Mouse (Mus musculus) brown adipose tissue, adult 24 weeks (tissue): ENCODE measurements around the gene Abhd10. TPM values are rescaled to one million over a fixed set of nuclear protein-coding genes. Genes with fewer than 3 reads are reported as not detected.

Experiments
- H3K27ac ChIP-seq: fragments of 200-500 bp; replicated peaks from 2 replicates; pipeline ENCODE4 v1.5.1; 2012; ENCODE audit warnings: low read depth, mild to moderate bottlenecking, low read length
- H3K4me1 ChIP-seq: fragments of 200-500 bp; 2 replicates; pipeline ENCODE4 v1.6.1; 2012; ENCODE audit warnings: low read length, mixed read lengths; ENCODE audit not compliant: control insufficient read depth, insufficient read depth, insufficient read length
- H3K4me3 ChIP-seq: fragments of 200-500 bp; 2 replicates; pipeline ENCODE4 v1.5.1; 2012; ENCODE audit warnings: low read depth, mild to moderate bottlenecking, low read length, moderate library complexity; ENCODE audit not compliant: insufficient read depth
- polyA plus RNA-seq: library from polyadenylated mRNA; stranded (reverse); fragments of >200 nt; gene quantifications from 2 replicates; pipeline ENCODE4 v1.2.4, GENCODE M21; 2012; ENCODE audit not compliant: missing spikeins, insufficient read depth, insufficient read length

Gene Abhd10
- polyA plus RNA-seq, 1 experiment: 18.2 TPM

DNA sequence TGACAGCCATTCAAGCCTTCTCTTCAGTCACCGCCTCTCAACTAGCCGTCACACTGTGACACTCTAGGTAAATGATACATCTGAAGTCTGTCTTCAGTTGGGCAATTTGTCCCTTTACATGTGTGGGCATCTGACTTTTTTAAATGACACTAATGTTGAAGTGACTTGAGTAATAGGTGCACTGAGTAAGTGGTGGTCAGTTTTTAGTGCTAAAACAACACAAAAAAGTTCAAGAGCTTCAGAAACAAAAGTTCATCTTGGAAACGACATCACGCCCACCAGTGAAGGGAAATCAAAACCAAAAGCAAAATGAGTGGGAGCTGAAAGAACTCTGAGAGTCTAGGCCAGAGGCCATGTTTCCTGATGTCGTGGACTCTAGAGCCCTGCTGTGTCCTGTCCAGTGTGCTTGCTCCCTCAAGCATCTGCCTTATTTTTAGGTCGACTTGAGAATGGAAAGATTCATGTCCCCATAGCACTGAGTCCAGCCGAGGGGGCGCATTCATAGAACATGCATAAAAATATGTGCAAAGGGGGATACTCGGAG, 16.0 kb upstream of the Abhd10 start:
- H3K27ac ChIP-seq: peak overlapping the region; percentile 83
- H3K4me1 ChIP-seq: peaks cover 2% of the 10 kb centered on the region; the same call in 1 of the 2 replicates
- no peak overlapping the region for H3K4me3 ChIP-seq

DNA sequence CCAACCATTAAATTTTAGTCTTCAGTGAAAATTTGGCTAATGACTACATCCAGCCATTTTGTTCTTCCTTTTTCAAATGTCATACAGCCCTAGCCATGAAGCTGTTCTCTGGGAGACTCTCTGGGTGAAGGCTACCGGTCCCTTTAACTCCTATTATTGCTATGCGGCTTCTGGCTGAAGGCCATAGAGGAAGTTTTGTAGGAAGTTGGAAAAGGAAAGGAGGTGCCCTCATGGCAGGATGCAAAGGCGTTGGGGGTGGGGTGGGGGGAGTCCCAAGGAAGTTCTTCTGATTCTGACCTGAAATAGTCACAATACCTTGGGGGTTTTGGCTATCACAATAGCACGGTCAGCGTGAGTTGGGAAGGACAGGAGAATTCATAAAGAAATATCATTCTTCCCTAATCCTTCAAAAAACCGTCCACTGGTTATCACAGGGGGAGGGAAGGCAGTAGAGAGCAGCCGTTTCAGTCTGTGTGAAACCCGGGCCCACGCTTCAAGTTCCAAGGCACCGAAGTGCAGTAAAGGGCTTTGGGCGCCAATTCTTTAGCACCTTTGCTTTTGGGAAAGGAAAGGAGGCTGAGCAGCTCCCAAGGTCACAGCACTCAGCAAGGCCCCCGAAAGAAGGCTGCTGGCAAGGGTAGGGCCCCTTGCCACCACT, 14.8 kb upstream of the Abhd10 start:
- H3K4me1 ChIP-seq: peaks cover 2% of the 10 kb centered on the region; the same call in 1 of the 2 replicates
- no peak overlapping the region for H3K4me3 ChIP-seq
- H3K27ac ChIP-seq: peak overlapping the region; percentile 83

DNA sequence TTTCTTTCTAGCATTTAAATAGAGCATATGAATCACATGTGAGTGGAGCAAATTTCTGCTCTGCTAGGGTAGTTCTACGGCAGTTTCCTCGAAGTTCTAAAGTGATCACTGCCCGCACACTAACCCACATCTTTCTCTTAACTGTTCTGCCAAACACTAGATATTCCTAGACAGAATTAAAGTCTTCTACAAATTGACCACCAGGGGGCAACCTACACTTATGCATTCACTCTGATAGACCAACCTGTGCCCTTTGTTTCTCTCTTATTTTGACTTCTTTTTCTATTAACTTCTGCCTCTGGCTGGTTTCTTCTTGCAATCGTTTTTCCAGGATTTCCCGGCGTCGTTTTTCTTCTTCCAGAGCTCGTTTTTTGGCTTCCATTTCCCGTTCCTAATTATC, 14.1 kb upstream of the Abhd10 start:
- peaks cover 2% of the 10 kb centered on the region; the same call in 1 of the 2 replicates for H3K4me1 ChIP-seq
- no peak overlapping the region for H3K4me3 ChIP-seq
- peak overlapping the region; percentile 69 for H3K27ac ChIP-seq

DNA sequence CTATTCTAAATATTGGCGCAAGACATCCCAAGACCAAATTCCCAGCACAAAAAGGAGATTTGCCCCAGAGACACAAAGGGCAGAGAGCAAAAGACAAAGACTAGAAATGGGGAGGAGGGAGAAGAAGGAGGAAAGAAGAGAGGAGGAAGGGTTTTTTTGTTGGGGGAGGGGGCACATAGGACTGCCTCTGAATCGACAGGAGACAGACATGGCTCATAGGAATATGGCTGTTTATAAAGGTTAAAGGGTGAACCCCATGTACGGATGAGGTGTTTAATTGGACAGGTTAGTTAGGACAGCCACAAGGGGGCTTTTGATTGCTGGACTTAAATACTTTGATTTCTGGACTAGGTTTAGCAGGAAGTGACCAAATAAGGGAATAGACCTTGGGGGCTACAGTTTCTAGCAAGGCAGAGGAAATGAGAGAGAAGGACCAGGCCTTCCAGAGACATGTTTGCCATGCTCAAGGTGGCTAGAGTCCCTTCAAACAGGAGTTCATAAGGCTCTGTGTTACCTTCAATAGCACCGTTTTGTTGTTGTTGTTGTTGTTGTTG, 913 bp upstream of the Abhd10 start:
- H3K4me3 ChIP-seq: no peak overlapping the region
- H3K4me1 ChIP-seq: no peaks in the 10 kb centered on the region
- no peak overlapping the region for H3K27ac ChIP-seq

DNA sequence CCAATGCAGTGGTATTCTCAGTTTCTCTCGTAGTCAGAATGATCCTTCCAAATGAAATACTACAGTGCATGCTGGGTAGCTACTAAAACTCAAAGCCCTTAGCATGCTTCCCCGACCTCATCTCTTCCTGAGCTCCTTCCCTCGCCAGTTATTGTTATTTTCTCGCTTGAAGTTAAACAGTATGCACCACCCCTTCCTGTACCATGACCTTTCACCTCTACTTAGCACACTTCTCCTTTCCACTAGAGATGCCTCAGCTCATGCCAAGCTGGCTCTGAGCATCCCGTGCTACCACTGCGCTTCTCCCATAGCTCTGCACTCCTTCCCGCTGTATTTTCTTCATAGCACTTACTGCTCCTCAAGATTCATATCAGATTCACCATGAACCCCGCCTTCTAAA, 4.9 kb downstream of the Abhd10 start:
- Histone ChIP-seq H3K4me3 (no peak overlapping the region), H3K4me1 (peaks cover 6% of the 10 kb centered on the region), H3K27ac (no peak overlapping the region)

DNA sequence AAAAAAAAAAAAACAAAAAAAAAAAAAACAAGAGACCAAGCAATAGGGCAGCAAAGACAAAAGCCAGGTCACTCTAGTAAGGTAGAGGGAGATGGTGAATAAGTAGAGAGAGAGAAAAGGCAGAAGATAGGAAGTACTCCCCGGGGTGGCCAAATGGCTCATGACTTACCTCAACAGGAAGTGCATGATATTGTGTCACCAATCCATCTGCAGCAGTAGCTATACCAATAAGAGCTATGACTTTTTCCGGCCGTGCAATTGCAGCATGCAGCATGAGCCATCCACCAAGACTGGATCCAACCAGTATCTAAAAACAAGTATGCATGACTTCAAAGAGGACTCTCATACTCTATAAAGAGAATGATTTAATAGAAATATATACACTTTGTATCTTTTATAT, 6.0 kb downstream of the Abhd10 start:
- peaks cover 6% of the 10 kb centered on the region for H3K4me1 ChIP-seq
- no peak overlapping the region for H3K27ac ChIP-seq
- H3K4me3 ChIP-seq: no peak overlapping the region

DNA sequence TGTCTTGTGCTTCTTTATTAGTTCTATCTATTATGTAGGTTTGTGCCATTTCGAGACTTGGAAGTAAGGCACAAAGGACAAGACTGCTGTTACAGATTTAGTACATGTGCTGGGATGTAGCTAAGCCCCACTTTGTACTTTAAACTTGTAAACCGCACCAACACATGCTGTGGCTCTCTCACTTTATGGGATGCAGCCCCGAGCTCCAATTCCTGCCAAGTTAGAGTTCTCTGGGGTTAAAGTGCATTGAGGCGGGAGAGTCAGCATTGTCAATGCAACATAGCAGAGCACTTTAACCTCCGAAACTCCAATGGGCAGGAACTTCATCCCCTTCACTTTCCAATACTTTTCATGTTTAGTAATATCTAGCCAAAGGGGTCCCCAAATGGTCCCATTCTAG, 13.6 kb downstream of the Abhd10 start:
- Histone ChIP-seq H3K27ac (0 out of 2 replicates have a peak overlapping the region, but pooled peaks have one; percentile 21), H3K4me1 (no peaks in the 10 kb centered on the region)

DNA sequence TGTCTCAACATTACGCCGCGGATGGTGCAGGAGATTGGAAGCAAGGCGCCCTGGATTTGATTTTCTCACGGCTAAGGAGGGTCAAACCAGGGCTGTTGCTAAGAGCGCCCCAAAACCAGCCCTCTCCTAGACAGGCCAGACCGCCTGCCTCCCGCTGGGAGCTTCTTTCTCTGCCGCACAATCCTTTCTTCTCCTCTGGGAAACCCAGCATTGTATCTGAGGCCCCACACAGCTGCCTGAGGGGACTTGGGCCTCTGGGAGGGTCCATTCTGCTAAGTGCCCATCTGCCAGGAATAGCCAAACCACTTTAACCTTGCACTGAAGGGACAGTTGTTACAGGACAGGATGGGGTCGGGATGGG, 18.0 kb downstream of the Abhd10 start:
- Histone ChIP-seq H3K4me1 (no peaks in the 10 kb centered on the region), H3K4me3 (peak overlapping the region; percentile 37), H3K27ac (no peak overlapping the region)

More for the DNA sequence above, 13.6 kb downstream of the Abhd10 start:
- no peak overlapping the region for H3K4me3 ChIP-seq

DNA sequence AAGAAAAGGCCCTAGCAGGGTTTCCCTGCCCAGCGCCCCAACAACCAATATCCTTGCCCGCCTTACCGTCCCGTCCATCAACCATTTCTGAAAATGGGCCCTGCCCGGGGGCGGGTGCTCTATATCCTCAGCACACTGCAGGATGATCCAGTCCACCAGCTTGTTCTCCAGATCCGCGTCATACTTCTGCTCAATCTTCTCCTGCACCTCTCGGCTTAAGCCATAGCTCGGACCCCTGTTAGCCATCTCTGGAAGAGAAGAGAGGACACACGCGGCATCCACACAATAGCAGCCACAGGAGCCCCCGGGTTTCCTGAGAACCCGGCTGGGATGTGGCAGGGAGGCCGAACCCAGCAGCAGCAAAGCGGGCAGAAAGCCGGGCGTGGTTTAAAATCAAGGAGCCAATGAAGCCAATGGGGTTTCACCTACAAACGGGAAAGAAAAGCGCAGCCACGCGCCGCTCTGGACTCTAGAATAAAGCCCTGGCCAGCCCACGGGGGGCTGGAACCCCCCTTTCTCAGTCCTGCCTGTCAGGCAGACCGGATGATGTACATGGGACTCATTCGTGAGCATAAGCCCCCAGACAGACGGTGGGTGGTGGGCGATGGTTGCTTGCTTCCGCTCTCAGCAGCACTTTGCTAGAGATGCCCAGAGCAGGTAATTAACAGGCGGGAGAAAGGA, 18.6 kb downstream of the Abhd10 start, which contains the start of gene Tagln3:
TSS of gene Tagln3 (minus strand) at position 548 of the 681 bp plus-strand sequence.
- Histone ChIP-seq H3K27ac (no peak within 1 kb of the TSS), H3K4me1 (no peaks in the 10 kb centered on the region), H3K4me3 (peak within 1 kb of the TSS; percentile 37)

DNA sequence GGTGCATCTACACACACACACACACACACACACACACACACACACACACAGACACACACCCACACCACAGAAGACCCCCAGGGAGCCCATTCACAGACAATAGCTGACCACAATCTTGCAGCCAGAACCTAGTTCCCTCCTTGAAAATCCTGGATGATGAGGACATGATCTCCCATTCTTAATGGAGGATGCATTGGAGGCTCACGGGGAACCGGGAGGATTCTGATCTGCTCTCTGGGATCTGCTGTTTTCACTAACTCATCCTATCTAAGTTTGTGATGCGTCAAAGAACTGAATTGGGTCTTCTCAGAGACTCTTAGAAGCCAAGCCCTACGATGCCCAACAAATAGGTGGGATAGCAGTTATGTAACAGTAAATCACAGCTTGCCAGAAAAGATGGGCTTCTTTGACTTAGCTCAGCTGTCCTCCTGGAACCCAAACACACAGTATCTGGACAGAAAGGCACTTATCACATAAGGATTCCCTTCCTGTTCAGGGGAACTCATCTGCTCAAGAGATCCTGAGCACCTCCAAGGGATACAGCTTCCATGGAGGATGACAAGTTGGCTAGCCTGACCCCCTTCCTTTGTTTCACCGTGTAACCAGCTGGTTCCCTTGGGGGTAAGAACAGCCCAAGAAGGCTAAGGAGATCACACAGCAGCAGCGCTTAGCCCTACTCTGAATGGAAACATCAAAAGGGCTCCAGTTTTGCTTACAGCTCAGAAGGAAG, 19.4 kb downstream of the Abhd10 start:
- Histone ChIP-seq H3K27ac (no peak overlapping the region), H3K4me3 (no peak overlapping the region), H3K4me1 (no peaks in the 10 kb centered on the region)

DNA sequence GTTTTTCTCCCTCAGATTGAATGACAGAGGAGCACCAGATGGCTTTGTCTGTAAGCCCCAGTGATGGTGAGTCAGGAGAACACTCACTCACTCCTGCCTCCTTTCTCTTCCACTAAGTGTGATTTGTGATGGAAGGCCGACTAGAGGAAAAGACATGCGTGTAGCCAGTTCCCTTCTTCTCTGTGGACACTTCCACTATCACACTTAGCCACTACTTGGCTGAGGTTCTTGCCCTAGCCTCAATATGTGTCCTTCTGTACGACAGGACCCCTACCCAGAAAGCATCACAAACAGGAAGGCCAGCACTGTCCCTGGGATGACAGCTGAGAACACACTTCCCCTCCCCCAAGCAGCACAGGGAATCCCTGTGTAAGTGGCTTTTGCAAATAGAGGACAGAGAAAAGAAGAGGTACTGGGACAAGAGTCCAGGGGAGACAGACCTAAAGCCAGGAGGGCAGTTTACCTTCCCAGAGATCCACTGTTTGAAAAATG, 20.2 kb downstream of the Abhd10 start:
- no peak overlapping the region for H3K27ac ChIP-seq
- H3K4me1 ChIP-seq: no peaks in the 10 kb centered on the region
- no peak overlapping the region for H3K4me3 ChIP-seq

DNA sequence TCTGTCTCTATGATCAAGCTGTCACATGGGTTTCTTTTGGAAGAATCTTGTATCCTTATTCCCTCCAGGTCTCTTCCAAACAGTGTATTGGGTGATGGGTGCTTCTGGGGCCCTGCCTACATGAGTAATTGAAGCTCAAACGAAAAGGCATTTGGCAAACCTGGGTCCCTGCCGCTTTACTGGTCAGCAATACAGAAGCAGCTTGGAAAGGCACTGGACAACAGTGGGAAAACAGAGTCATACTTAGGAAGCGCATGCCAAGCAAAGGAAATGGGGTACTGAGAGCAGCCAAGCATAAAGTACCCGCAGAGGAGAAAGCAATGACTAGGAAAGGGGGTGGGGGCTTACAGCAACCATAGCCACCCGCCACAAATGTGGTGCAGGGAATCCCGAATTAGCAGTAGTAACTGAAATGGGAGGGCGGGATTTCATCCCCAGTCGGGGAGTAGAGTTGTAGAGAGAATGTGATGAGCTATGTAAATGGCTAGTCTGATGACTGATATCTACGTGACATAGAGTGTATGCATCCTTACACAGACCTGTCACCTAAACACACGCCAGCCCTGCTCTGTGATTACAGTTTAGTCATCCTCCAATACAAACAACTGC, 22.6 kb downstream of the Abhd10 start:
- Histone ChIP-seq H3K4me3 (no peak overlapping the region), H3K27ac (no peak overlapping the region), H3K4me1 (no peaks in the 10 kb centered on the region)

DNA sequence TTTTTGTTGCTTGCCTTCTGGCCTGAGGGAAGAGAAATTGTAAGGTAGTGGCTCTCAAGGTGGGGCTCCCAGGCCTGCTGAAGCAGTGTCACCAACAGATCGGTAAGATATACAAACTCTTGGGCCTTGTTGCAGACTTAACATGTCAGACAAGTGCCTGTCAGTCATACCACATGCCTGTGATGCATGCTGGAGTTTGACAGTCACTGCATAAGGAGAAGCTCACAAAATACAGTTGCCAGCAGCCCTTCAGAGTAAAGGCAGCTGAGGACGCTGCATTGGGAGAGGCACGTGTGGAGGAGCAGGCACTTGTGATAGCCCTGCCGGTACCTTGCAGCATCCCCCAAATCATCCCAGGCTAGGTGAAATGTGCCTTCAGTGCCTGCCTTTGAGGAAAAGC, 24.5 kb downstream of the Abhd10 start:
- H3K4me3 ChIP-seq: no peak overlapping the region
- no peaks in the 10 kb centered on the region for H3K4me1 ChIP-seq
- H3K27ac ChIP-seq: no peak overlapping the region

DNA sequence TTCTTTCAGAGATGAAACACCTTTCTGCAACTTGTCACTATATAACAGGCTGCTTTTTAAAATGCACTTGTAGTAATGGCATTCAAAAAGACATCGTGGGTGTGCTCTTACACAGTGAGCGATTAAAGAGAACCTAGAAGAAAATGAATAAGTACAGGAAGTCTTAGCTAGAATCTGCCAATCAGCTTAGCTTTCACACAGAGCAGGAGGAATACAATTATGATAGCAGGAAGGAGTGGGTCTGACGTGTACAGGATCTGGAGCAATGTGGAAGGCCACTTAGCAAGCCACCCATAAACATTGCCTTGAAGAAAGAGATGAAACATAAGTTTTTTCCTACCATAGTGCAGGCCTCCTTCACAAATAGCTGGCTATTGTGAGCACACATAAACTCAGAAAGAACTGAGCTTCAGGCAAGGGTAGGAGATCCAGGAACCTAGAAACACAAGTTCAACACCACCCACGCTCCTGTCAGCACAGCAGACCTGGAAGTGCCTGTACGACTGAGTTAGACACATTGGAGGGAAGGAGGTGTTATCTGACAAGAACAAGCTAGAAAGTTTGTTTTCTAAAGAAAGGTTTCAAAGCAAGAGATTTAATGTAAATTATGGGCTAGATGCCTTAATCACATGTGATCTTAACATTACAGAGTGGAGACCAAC, 28.1 kb downstream of the Abhd10 start:
- Histone ChIP-seq H3K4me1 (no peaks in the 10 kb centered on the region), H3K27ac (no peak overlapping the region), H3K4me3 (no peak overlapping the region)
